Mouse (Mus musculus) kidney, adult 2 months (tissue): ENCODE measurements around the gene Parvg.

Experiments
- CTCF ChIP-seq: fragments of 200-500 bp; conservative IDR thresholded peaks from 2 replicates; pipeline ENCODE4 v1.5.1; 2011; ENCODE audit warnings: low read depth, mild to moderate bottlenecking, control low read depth, low read length, moderate library complexity, mixed read lengths; ENCODE audit not compliant: insufficient read depth, insufficient read length
- POLR2A ChIP-seq: fragments of 200-500 bp; IDR thresholded peaks from one replicate; pipeline ENCODE4 v1.6.1; 2011; ENCODE audit warnings: low read depth, low read length, control low read depth

DNA sequence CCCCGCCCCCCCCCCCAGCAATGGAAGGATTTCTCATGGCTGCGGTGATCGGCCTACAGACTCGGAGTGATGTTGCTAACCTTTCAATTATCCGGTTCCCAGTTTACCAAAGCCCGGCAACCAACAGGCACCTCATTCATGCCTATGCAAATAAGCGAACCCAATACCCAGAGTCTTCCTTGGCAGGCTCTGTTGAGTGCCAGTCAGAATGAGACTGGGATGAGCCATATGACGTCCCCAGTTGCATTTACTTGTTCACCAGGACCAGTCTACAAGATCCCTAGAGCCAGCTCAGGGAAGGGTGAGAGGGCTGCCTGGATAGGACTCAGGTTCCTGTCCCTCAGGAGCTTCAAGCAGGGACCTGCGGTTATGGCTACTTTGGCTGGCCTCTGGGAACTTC lies 29.4 kb upstream of the Parvg start:
- no peak for TF ChIP-seq POLR2A
- no peak for TF ChIP-seq CTCF
